Mouse (Mus musculus): ENCODE results near the gene Arrdc3. TPM values are rescaled to one million over a fixed set of nuclear protein-coding genes. Genes with fewer than 3 reads are reported as not detected.

Gene Arrdc3
- total RNA-seq, 2 experiments from 2014 or later: 44.2 to 46.4 TPM

GRCm38 (mm10) chr13:80921593-80922327 is 38.6 kb downstream of the Arrdc3 start:
- DNase-seq: no peak

GRCm38 (mm10) chr13:80928187-80928586 is 45.0 kb downstream of the Arrdc3 start:
- DNase-seq: no peak

GRCm38 (mm10) chr13:80930030-80930429 is 46.8 kb downstream of the Arrdc3 start:
- no peak for DNase-seq

- DNase-seq: no peak
Measured at GRCm38 (mm10) chr13:80932816-80933402, 49.7 kb downstream of the Arrdc3 start.

DNA sequence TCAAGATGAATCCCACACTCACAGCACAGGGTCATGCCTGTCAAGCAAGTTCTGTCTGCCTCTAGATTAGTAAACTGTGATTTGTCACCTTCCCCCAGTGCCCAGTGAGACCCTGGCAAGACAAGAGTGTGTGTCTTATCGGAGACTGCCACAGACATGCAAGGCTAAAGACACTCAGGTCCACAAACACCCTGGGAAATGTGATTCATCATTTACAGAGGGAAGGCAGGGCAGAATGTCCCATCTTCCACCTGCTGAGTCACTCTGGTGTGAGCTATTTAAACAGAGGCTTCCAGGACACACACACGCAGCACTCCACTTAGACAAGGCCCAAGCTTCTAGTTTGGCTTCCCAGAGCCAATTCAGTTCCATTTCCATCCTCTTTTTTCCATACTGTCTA is 53.2 kb downstream of the Arrdc3 start:
- DNase-seq: no peak

DNA sequence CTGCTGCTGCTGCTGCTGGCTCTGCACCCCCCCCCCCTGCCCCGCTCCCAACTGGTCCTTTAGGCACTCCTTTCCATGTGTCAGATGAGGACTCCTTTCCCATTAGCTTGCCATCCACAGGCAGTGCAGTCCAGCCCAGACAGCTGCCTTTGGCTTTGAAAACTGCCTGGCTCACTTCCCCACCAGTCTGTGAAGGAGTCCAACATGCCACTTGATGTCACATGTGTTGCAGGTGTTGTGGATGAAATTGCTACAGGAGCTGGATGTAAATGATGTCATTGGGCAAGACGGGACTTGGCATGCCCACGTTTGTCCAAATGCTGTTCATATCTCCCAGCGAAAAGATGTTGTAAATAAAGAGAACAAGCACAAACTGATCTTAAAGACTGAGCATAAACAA is 56.0 kb downstream of the Arrdc3 start:
- DNase-seq: peak; percentile 35

DNA sequence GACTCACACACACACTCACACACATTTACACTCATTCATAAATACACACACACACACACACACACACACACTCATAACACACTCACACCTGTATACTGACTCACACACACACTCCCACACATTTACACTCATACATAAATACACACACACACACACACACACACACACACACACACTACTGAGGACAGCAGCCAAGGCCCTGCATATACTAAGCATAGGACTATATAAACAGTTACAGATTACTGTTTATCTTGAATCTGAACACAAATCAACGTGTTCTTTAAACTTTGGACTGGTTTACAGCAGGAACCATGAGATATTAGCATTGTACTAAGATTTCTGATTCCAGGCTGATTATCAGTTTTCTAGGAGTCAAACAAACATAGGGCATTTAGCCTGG is 56.7 kb downstream of the Arrdc3 start:
- no peak for DNase-seq

GRCm38 (mm10) chr13:80940421-80940820 is 57.2 kb downstream of the Arrdc3 start:
- DNase-seq: peak; percentile 28

- peak; percentile 53 for DNase-seq
Measured at GRCm38 (mm10) chr13:80940860-80941630, 57.9 kb downstream of the Arrdc3 start.

DNA sequence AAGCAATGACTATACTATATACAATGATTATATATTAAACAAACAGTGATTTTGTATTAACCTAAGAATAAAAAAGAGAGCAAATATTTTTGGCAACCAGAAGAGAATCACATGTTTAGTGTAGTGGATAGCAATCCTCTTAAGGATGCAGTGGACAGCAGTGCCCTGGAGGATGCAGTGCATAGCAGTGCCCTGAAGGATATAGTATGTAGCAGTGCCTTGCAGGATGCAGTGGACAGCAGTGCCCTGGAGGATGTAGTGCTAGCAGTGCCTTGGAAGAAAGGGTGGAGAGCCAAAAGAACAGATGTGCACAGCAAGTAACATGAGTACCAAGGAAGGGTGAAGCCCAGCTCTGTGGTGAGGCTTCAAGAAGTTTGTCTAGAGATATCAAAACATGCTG is 61.3 kb downstream of the Arrdc3 start:
- no peak for DNase-seq
